Mouse (Mus musculus): Measurements from ENCODE around the gene Fars2.

DNA sequence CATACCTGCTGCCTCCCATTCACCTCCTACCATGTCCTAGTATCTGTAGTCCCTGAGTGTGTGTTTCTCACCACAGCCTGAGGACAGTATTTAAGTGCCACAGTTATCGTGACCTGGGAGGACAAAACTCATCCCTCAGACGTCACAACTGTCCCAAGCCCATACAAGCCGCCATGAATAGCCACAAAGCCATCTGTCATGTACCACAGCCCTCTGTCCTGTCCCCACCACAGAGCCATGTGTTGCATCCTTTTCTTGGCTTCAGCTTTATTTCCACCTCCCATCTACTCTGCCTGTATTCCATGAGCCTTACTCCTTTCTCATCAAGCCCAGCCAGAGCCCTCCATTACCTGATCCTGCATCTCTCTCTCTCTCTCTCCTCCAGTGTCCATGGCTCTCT, 244.2 kb downstream of the Fars2 start:
- TF ChIP-seq CTCF (IDR thresholded peaks at IDR 0.05; ENCODE audit: control insufficient read depth, insufficient read depth, insufficient replicate concordance, low read depth, low read length) (no peak), POLR2A (IDR thresholded peaks at IDR 0.05; ENCODE audit: control insufficient read depth, low read depth, low read length) (no peak)

Data from testis, adult 2 months (tissue).